Mouse (Mus musculus) thymus, postnatal 14 days (tissue): Measurements from ENCODE around the gene Cd247.
A peak's percentile ranks its signal among the peaks of the same experiment; 100 is the strongest.

Experiments used
- DNase-seq: peaks from one replicate; pipeline ENCODE4 v3.0.0; 2021

Gene Cd247

DNA sequence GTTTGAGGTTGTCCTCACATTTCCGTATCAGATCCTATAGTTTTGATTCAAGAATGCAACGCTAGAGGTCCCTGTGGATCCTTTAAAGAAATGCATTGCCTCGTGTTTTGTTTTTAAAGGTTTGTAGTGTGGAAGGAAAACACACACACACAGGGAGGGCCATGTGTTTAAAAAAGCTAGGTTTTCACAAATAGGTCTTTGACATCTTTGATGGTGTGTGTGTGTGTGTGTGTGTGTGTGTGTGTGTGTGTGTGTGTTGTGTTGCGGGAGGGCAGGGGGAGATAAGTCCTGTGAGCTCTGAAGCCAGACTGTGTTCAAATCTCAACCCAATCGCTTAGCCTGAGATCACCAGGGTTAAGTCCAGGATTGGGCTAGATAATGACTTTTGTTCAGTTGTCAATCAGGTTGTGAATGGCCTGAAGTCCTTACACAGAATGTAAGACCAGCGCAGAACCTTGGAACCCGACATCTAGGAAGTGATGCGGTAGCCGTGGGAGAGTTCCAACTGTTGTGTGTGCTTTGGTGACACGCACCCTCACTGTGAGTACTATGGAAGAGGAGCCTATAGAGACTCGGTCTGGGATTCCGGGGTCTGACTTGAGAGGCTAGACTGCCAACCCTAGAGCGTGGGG is 8.4 kb upstream of the Cd247 start:
- DNase-seq: peak; percentile 67

DNA sequence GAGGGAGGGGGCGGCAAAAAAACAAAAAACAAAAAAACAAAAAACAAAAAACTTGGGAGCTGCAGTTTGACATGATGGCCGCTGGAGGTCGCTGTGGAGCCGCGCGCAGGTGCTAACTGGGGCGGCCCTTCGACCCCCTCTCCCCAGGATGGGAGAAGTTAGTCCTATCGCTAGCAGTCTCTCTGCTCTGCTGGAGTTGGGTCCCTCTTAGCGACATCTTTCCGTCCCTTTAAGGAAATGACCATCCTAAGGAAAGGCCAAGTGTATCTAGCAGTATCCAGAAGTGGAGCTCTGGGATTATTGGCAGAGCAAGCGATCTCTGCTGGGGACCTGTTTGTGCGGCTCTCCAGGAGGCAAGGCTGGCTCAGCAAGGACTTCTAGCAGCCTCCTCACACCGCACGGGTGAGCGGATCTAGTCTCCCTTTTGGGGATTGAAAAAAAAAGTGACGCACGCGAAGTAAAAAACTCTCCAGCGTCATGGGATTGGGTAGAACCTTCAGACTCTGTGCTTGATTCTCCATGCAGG is 7.8 kb upstream of the Cd247 start:
- peak; percentile 75 for DNase-seq

DNA sequence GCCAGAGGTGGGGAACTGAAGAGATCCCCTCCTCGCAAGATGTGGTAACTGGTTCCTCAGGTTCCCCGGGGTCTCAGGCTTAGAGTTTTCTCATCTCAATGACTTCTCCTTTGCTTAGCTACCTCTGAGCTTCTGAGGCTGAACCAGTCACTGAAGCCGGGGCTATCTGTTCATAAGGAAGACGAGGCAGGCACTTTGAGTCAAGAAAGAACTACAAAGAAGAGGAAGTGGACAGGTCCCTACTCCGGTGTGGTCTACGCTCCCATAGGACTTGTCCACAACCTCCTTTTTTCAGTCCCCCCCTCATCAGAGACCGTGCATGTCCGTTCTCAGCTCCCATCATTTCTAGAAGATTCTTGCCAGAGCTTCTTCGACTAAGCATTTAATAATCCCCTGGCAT is 7.1 kb upstream of the Cd247 start:
- no peak for DNase-seq

DNA sequence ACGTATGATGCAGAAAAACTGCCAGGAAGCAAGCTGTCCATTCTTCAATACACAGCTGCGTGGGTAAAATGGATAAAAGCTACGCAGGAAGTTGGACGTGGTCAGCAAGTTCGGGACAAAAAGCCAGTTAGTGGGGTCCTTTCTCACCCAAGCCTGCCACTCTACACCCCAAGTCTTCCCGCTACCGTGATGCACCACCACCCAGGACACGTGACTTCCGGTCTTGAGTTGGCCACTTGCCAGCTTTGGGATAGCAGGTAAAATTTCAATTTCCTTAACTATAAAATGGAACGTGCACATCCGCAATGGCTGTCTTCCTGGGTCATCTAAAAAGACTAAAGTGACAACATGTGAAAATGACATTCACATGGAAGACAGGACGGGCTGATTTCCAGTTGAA is 6.6 kb upstream of the Cd247 start:
- DNase-seq: no peak

DNA sequence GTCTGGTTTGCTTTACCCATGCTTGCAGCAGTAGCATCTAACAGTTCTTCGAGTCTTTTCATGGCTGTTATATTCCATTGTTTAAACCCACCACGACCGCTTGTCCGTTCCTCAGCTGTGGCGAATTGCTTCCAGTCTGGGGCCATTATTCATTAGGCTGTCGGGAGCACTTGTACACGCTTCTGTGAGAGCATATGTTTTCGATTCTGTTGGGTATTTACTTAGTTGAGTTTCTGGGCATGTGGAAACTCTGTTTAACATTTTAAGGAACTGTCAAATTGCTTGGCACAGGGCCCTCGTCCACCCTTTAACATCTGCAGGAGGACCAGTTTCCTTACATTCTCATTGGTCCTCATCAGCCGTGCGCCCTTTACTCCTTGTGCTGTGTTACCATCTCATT is 2.2 kb upstream of the Cd247 start:
- no peak for DNase-seq

DNA sequence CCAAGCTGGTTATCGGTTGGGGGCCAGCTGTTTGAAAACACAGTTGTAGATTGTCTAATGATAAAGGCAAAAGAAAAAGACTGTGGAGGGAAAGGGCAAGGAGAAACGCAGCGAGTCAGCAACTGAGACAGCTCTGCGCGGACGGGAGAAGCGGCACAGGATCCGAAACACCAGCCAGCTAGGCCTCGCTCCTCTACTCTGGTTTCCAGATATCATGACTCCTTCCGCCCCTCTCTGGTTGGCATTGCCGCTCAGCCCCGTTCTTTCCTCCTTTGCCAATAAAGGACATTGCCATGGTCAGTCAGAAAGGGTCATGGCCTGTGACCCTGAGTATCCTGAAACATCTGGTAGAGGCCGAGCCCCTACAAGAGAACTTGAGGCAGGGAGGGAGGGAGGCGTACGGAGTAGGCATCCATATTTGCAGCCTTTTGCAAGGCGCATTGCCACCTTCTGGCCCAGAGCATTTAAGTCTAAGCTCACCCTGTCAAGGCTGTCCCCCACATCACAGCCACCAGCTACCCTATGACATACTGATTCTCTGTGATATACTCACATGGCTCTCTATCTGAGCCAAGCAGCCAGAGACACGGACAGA is 682 bp downstream of the Cd247 start:
- DNase-seq: peak; percentile 68

DNA sequence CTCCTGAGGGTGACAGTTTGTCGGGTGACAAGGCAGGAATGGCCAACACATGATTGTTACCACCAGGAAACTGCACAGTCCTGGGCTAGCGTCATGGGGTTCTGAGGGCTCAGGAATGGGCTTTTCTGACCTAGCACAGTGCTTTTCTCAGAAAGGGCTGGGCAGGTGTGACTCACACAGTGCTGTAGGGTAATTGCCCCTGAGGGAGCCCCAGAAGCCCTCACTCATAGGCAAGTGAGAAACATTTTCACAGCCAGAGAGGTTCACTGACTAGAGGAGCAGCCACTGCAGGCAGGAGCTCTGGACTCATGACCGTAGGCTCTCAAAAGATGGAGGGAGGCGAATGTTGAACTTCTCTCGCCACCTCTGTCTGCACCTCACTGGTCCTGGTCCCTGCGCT is 1.5 kb downstream of the Cd247 start:
- peak; percentile 52 for DNase-seq

DNA sequence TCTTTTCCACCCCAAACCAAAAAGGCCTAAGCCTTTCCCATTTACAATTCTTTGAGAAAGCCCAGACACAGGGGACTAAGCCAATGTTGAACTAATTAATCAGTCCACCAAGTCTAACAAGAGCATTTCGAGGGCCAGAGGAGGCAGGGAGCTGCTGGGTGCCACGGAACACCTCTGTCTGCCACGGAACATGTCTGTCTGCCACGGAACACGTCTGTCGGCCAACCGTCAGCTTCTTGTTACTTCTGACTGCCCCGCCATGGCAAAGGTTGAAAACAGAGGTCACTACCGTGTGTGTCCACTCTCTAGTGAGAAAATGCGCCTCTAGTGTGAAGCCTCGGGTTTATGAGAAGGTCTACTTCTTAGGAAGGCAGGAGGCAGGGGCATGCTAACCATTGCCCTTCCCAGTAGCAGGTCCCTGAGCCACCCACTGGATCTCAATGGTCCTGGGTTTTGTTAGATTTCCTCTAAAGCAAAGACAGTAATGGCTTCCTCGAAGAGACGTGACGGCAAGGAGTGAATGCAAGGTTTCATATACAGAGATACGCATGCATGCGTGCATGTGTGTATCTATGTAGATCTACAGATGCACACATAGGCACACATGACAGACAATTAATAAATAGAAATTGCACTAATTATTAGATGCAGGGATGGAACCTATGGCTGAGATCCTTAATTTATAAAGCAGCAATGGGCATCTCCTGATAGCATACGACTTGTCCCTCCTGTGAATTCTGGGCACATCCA is 2.2 kb downstream of the Cd247 start:
- no peak for DNase-seq

DNA sequence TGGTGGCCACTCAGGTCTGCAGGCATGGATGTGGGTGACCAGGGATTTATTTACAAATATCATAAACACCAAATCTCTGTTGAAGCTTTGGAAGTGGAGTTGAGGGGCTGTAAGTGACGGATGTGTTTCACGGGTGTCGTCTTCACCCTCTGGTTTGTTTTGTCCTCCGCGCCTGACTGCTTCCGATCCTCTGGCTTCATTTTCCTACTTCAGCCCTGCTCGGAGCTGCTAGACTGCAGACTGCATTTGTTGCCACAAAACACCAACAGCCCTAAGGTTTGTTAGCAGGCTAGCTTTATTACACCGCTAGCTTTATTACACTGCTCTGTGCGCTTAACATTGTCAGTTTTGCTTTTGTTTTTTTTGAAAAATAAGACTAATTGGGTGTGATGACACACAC is 2.9 kb downstream of the Cd247 start:
- no peak for DNase-seq

DNA sequence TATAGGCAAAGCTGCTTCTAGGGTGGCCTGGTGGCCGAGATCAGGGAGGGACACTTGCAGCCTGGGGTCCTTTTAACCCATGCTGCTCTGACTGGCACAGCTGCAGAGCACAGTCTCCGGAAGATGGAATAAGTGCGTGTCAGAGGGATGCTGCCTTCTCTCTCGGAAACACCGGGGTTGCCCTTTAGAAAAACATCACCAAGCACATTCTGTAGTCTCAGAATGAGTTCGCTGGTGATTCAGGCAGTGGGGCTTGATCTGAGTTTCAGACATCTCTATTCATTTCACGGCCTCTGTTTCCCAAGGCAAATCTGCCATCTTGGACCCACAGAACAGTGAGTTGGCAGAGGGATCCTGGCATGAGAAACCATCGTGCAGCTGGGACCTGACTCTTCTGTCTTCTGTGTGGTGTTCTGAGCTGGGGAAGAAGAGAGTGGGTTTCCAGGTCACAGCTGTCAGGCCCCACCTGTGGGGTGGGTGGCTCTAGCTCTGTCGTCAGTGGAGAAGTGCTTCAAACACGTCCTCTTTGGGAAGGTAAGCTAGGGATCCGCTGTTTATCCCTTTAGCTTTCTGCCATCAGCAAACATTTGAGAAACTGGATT is 13.3 kb downstream of the Cd247 start:
- DNase-seq: peak; percentile 85

DNA sequence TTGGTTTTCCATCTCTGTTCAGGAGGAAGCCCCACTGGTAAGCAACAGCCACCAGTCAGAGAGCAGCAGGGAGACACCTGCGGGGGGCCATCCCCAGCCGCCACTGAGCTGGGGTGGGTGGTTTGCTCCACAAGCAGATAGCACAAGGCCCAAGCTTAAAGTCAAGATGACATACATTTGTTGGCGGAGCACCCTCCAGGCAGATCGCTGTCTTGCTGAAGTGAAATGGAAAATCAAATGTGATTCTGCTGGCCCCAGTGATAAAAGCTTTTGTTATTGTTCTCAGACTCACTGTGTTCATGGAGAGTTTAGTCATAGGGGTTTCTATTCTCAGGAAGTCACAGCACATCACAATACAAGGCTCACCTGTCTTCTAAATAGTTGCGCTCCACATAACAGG is 14.6 kb downstream of the Cd247 start:
- peak; percentile 88 for DNase-seq

DNA sequence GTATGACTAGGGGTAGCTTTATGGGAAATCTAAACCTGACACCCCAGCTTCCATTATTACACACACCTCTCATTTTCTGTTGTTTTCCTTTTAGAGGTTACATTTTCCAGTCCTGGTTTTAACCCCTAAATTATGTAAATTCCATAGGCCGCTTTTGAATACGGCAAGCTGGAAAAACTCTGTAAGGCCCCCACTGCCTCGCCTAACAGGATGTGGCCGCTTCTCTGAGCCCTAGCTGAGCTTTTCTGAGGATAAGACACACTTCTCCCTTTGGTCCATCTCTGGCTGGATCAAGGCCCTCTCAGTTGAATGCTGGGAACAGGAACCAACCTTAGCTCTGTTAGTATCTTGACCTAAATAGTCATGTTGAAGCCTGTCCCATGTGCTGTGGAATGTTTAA is 15.7 kb downstream of the Cd247 start:
- peak; percentile 50 for DNase-seq

DNA sequence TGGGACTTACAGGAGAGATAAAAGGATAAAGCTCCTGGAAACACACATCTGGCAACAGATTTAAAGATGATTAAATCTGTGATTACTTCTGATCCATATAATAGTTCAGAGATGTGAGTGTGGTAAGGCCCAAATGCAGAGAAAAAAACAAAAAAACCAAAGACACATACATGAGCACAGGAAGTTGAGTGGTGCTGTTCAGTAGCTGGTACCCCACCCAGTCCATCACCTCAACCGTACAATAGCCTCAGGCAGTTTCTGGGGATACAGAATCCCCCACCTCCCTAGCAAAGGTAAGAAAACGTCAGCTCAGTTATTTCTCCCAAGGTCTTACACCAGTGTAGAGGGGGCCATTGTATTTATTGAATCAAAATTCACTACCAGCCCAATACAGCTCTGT is 22.2 kb downstream of the Cd247 start:
- DNase-seq: no peak

DNA sequence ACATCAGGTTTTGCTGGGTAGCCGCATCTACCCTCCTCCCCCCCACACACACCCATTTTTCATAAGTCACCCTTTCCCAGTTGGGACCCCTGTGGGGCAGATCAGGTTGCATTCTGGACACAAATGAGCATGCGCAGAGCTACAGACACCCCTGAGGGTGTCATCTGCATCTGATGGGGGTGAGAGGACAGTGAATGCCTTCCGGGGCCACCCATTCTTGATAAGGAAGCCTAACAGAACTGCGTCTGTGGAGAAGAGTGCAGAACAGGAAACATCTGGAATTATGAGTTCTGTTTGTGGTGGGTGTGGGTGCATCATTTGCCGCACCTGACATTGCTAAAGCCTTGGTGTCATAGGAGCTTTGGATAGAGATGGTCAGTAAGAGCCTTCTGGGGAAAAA is 22.7 kb downstream of the Cd247 start:
- peak; percentile 59 for DNase-seq

DNA sequence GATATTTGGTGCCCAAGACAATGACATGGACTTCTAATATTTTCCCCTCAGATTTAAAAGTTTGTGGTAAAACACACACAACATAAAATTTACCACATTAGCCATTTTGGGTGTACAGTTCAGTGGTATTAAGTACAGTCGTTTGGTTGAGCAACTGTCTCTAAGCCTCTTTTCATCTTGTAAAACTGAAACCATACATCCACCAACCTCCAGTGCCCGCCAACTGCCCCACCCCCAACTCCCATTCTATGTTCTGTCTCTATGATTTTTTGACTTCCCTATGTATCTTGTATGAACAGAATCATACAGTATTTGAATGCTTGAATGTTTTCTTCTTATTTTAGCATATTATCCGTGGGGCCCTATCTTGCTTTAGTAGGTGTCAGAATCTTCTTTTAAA is 24.3 kb downstream of the Cd247 start:
- peak; percentile 59 for DNase-seq

DNA sequence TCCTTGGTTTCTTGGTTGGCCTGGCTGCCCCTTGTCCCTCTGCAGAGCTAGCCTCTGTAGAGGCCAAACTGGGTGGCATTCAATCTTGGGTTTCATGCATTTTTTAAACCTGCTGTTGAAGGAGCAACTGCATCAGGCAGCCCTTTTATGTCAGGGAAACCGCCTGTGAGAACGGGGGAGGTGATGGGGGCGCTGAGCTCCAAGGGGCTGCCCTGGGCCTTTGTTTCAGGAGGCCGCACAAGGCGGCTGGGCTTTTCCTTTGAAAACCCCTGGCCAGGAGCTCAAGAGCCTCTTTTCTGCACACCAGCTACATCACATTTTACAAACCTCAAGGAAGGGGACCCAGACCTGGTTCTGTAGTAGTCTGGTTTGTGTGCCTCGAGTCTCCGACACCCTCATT is 25.6 kb downstream of the Cd247 start:
- peak; percentile 70 for DNase-seq

DNA sequence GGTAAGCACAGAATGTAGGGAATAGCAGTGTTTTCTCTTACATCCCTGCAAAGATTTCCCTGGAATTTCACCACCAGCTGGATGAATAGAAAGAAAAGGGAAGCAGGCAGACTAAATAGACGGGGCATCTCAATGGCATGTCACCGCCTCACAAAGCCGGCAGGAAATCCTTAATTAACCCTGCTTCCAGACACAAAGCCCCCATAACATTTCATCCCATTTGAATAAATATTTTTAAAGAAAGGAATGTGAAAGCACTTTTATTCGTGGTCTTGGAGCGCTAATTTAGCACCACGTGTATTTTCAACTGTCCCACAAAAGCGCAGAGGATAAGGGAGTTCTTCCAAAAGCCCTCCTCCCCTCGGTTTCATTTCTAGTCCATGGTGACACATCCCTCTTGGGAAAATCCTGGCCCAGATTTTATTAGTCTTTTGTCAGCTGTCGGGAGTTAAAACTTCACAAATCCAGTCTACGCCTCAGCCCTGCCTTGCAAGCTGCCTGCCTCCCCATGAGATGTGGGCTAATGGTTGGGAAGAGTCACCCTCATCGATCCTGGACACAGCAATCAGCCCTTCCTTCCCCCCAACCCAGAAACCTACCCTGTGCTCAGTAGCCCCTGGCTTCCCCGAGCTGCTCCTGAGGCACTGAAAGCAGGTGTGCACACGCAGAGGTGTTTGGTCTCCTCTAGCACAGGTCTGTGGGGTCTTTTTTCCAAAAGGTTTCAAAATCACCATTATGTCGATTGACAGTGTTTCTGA is 26.2 kb downstream of the Cd247 start:
- no peak for DNase-seq

DNA sequence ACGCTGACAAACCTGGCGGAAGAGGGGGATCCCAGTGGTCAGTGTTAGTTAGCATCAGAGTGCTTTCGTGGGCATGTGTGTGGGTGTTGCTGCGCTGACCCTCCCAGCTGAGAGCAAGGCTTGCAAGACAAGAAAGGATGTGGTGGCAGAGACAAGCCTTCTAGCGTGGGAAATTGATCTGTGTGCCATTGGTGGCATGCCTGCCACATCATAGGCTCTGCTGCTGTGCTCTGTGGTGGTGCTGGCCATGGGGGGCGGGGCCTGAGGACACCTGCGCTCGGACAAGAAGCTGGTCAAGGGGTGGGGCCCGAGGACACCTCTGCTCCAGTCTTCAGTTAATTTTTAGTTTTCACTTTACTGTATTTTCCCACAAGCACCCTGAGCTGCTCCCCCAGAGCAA is 27.9 kb downstream of the Cd247 start:
- DNase-seq: peak; percentile 56

DNA sequence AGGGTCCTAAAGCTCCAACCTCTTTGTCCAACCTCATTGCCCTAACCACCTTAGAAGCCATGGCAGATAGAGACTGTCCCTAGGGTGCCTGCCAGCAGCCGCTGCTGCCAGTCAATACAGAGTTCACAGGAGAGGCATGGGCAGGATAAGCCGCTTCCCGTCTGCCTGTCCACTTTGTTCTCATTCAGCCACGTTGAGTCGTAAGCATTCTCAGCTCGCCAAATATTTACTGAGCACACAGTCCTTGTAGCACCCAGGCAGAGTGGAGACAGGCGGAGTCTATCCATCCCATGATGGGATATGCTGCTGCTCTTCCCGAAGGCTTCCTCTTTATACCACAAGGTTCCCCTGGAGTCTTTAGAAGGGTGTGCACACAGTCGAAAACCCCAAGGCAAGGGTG is 28.8 kb downstream of the Cd247 start:
- no peak for DNase-seq

DNA sequence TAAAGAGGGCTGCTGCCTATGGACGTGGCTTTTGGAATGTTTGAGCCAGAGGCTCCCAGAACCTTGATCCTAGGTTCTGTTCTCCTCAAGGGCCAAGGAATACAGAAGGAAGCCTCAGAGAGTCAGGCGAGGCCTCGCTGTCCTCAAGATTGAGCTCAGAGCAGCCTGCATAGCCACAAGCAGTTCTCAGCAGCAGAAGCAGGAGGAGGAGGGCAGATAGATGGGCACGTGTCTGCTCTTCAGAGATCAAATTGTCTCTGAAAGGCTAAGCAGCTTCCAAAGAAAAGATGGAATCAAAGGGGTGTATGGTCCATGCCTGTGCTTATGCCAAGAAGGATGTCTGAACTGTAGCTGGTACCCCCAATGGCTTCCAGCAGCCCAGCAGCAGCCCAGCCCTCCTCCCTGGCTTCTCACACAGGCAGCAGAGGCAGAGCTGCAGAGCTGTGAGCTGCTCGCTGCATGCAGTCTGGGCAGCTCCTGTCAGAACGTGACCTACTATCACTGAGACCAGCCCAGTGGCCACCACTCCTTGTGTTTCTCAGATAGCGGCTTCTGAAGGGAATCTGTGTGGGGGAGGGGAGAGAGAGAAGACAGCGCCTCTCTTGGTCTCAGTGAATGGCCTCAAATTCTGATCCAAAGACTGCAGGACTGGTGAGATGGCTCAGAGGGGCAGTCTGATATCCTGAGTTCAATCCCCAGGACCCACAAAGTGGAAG is 29.8 kb downstream of the Cd247 start:
- DNase-seq: no peak

DNA sequence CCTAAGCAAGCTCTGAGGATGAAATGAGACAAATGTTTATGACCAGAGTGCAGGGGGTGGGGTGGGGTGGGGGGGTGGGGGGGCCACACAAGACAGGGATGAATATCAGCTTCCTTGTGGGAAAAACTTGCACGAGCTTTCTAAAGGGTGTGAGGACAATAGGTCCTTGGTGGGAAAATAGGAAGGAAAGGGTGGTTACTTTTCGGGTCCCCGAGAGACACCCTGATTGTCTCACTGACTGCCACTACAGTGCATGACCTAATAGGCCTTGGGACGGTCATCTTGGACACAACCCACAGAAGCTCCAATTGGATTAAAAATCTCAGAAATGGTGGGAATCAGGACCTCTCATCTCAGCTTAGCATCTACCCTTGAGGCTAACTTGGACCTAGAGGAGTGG is 30.7 kb downstream of the Cd247 start:
- no peak for DNase-seq

DNA sequence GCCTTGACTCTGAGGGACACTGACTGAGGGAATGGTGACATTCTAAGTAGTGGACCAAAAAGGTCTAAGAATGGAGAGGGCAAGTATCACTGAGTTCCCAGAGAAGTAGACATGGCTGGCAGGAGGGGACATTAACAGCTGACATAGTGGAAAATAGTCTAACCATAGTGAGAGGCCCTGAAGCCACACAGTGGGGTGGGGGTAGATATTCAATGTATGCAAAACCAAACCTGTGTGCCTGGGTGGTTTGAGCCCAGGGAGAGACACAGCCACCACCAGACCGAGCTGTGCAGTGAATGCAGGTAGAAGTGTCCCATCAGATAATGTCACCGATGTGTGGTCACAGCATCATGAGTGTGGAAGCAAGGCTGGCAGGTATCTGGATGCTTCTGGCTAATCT is 33.5 kb downstream of the Cd247 start:
- no peak for DNase-seq
